Mouse (Mus musculus): Measurements from ENCODE around the gene Cdpf1. TPM values are rescaled to one million over a fixed set of nuclear protein-coding genes. Genes with fewer than 3 reads are reported as not detected.

Cdpf1 gene
- polyA plus RNA-seq, 1 experiment: 49.3 TPM

GRCm38 (mm10) chr15:85840983-85841382, 29.5 kb upstream of the Cdpf1 start:
- 78% methylated on average over 6 of the region's 6 CpGs for whole genome bisulfite sequencing
- no peaks in the 10 kb centered on the region; the same call in 1 of the 2 replicates for H3K36me3 ChIP-seq (ENCODE audit: control insufficient read depth, insufficient read depth, low read length)
- TF ChIP-seq CTCF (IDR thresholded peaks at IDR 0.05; ENCODE audit: borderline replicate concordance, control insufficient read depth, extremely low read depth, insufficient read depth, low read length, poor library complexity): peak; percentile 64; the same call in 1 of the 2 replicates
- TF ChIP-seq POLR2A (IDR thresholded peaks at IDR 0.05; ENCODE audit: control insufficient read depth, extremely low read depth, insufficient read depth, low read length, poor library complexity): no peak
- no peaks in the 10 kb centered on the region for H3K4me1 ChIP-seq (replicated peaks; ENCODE audit: control insufficient read depth, insufficient read depth, low read length)
- peak; percentile 44 for DNase-seq
- no peak overlapping the region for H3K4me3 ChIP-seq (ENCODE audit: control insufficient read depth, insufficient read depth, low read length)
- H3K27me3 ChIP-seq (ENCODE audit: control insufficient read depth, insufficient read depth, low read length): no peaks in the 10 kb centered on the region
- no peak overlapping the region for H3K27ac ChIP-seq (ENCODE audit: control insufficient read depth, insufficient read depth, low read length)

GRCm38 (mm10) chr15:85836887-85837286, 25.4 kb upstream of the Cdpf1 start:
- H3K36me3 ChIP-seq (ENCODE audit: control insufficient read depth, insufficient read depth, low read length): no peaks in the 10 kb centered on the region
- no peak for DNase-seq
- no peak overlapping the region for H3K4me3 ChIP-seq (ENCODE audit: control insufficient read depth, insufficient read depth, low read length)
- H3K4me1 ChIP-seq (replicated peaks; ENCODE audit: control insufficient read depth, insufficient read depth, low read length): peaks cover 12% of the 10 kb centered on the region
- H3K27me3 ChIP-seq (ENCODE audit: control insufficient read depth, insufficient read depth, low read length): no peaks in the 10 kb centered on the region
- TF ChIP-seq CTCF (IDR thresholded peaks at IDR 0.05; ENCODE audit: borderline replicate concordance, control insufficient read depth, extremely low read depth, insufficient read depth, low read length, poor library complexity): no peak
- no peak for TF ChIP-seq POLR2A (IDR thresholded peaks at IDR 0.05; ENCODE audit: control insufficient read depth, extremely low read depth, insufficient read depth, low read length, poor library complexity)
- WGBS: 95% methylated on average over 5 of the region's 5 CpGs
- no peak overlapping the region for H3K27ac ChIP-seq (ENCODE audit: control insufficient read depth, insufficient read depth, low read length)

GRCm38 (mm10) chr15:85835335-85835734, 23.8 kb upstream of the Cdpf1 start:
- Histone ChIP-seq H3K36me3 (ENCODE audit: control insufficient read depth, insufficient read depth, low read length) (no peaks in the 10 kb centered on the region), H3K4me3 (ENCODE audit: control insufficient read depth, insufficient read depth, low read length) (no peak overlapping the region), H3K27me3 (ENCODE audit: control insufficient read depth, insufficient read depth, low read length) (no peaks in the 10 kb centered on the region), H3K27ac (ENCODE audit: control insufficient read depth, insufficient read depth, low read length) (no peak overlapping the region), H3K4me1 (replicated peaks; ENCODE audit: control insufficient read depth, insufficient read depth, low read length) (peaks cover 20% of the 10 kb centered on the region)
- 77% methylated on average over 3 of the region's 3 CpGs for WGBS
- peak; percentile 9; the same call in 1 of the 2 replicates for TF ChIP-seq CTCF (IDR thresholded peaks at IDR 0.05; ENCODE audit: borderline replicate concordance, control insufficient read depth, extremely low read depth, insufficient read depth, low read length, poor library complexity)
- no peak for TF ChIP-seq POLR2A (IDR thresholded peaks at IDR 0.05; ENCODE audit: control insufficient read depth, extremely low read depth, insufficient read depth, low read length, poor library complexity)
- DNase-seq: no peak

- peak overlapping the region; percentile 25; the same call in 1 of the 2 replicates for H3K27ac ChIP-seq (ENCODE audit: control insufficient read depth, insufficient read depth, low read length)
- TF ChIP-seq CTCF (IDR thresholded peaks at IDR 0.05; ENCODE audit: borderline replicate concordance, control insufficient read depth, extremely low read depth, insufficient read depth, low read length, poor library complexity) (no peak), POLR2A (IDR thresholded peaks at IDR 0.05; ENCODE audit: control insufficient read depth, extremely low read depth, insufficient read depth, low read length, poor library complexity) (no peak)
- H3K4me3 ChIP-seq (ENCODE audit: control insufficient read depth, insufficient read depth, low read length): peak overlapping the region; percentile 84
- DNase-seq: no peak
- H3K27me3 ChIP-seq (ENCODE audit: control insufficient read depth, insufficient read depth, low read length): no peaks in the 10 kb centered on the region
- H3K36me3 ChIP-seq (ENCODE audit: control insufficient read depth, insufficient read depth, low read length): no peaks in the 10 kb centered on the region
- peaks cover 40% of the 10 kb centered on the region for H3K4me1 ChIP-seq (replicated peaks; ENCODE audit: control insufficient read depth, insufficient read depth, low read length)
- WGBS: 59% methylated on average over 8 of the region's 8 CpGs
These were observed 21.1 kb upstream of the Cdpf1 start for GRCm38 (mm10) chr15:85832599-85832998.

GRCm38 (mm10) chr15:85831954-85832590, 20.6 kb upstream of the Cdpf1 start, which contains the start of gene Ttc38:
Ttc38 (plus strand) TSS chr15:85832306.
- Histone ChIP-seq H3K36me3 (ENCODE audit: control insufficient read depth, insufficient read depth, low read length) (no peaks in the 10 kb centered on the region), H3K4me1 (replicated peaks; ENCODE audit: control insufficient read depth, insufficient read depth, low read length) (peaks cover 41% of the 10 kb centered on the region), H3K27ac (ENCODE audit: control insufficient read depth, insufficient read depth, low read length) (peak within 1 kb of the TSS; percentile 25; the same call in 1 of the 2 replicates), H3K27me3 (ENCODE audit: control insufficient read depth, insufficient read depth, low read length) (no peaks in the 10 kb centered on the region), H3K4me3 (ENCODE audit: control insufficient read depth, insufficient read depth, low read length) (peak within 1 kb of the TSS; percentile 84)
- 3% methylated on average over 27 of the region's 27 CpGs for WGBS
- TF ChIP-seq CTCF (IDR thresholded peaks at IDR 0.05; ENCODE audit: borderline replicate concordance, control insufficient read depth, extremely low read depth, insufficient read depth, low read length, poor library complexity) (peak; percentile 59; the same call in 1 of the 2 replicates), POLR2A (IDR thresholded peaks at IDR 0.05; ENCODE audit: control insufficient read depth, extremely low read depth, insufficient read depth, low read length, poor library complexity) (0 out of 2 replicates have a peak, but pooled peaks have one; percentile 47)
- peak; percentile 82 for DNase-seq

- 72% methylated on average over 5 of the region's 5 CpGs for WGBS
- Histone ChIP-seq H3K36me3 (ENCODE audit: control insufficient read depth, insufficient read depth, low read length) (no peaks in the 10 kb centered on the region), H3K27me3 (ENCODE audit: control insufficient read depth, insufficient read depth, low read length) (no peaks in the 10 kb centered on the region), H3K4me1 (replicated peaks; ENCODE audit: control insufficient read depth, insufficient read depth, low read length) (peaks cover 43% of the 10 kb centered on the region), H3K4me3 (ENCODE audit: control insufficient read depth, insufficient read depth, low read length) (no peak overlapping the region), H3K27ac (ENCODE audit: control insufficient read depth, insufficient read depth, low read length) (peak overlapping the region; percentile 0; the same call in 1 of the 2 replicates)
- no peak for TF ChIP-seq CTCF (IDR thresholded peaks at IDR 0.05; ENCODE audit: borderline replicate concordance, control insufficient read depth, extremely low read depth, insufficient read depth, low read length, poor library complexity)
- no peak for TF ChIP-seq POLR2A (IDR thresholded peaks at IDR 0.05; ENCODE audit: control insufficient read depth, extremely low read depth, insufficient read depth, low read length, poor library complexity)
- no peak for DNase-seq
These were observed 18.0 kb upstream of the Cdpf1 start for GRCm38 (mm10) chr15:85829470-85829869.
